Mouse (Mus musculus): ENCODE results near the gene Triobp.

The Triobp gene

DNA sequence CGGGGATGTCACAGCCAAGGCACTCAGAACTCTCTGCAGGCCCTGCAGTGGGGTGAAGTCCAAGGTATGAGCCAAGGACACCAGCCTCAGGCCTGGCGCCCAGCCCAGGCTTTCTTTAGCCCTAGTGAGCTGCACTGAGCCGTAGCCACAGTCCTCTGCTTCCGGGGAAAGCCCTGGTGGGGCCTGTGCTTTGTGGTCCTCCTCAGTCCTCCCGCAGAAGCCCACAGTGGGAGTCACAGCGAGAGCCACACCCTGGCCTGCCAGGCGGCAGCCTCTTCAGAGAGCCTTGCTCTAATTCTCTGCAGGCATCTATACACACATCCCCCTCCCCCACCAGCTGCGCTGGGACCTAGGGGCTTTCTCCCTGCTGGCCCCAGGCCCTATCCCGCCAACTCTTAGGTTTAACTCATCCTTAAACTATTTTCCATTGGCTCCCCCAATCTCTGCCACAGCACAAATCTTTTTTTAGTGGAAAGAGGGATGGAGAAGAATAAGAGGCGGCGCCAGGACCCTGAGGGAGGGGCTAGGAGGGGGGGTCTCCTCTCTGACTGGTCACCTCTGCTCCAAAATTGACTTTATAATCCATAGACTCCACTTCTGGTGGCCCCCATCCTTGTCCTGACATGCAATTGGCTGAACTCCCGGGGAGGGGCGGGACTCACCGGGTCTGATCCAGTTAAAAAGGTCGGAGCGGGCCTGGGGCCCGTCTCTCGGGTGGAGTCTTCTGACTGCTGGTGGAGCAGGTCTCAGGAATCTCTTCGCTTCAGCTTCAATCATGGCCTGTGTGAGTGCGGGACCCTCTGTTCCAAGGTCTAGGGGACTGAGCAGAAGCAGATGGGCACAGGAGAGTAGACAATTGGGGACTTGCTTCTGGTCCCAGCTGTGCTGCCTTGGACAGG lies 21.3 kb upstream of the Triobp start, which contains the start of gene Lgals1:
TSS of gene Lgals1 (plus strand) at position 705 of the 899 bp plus-strand sequence.
- peak; percentile 82 to 83 for DNase-seq

DNA sequence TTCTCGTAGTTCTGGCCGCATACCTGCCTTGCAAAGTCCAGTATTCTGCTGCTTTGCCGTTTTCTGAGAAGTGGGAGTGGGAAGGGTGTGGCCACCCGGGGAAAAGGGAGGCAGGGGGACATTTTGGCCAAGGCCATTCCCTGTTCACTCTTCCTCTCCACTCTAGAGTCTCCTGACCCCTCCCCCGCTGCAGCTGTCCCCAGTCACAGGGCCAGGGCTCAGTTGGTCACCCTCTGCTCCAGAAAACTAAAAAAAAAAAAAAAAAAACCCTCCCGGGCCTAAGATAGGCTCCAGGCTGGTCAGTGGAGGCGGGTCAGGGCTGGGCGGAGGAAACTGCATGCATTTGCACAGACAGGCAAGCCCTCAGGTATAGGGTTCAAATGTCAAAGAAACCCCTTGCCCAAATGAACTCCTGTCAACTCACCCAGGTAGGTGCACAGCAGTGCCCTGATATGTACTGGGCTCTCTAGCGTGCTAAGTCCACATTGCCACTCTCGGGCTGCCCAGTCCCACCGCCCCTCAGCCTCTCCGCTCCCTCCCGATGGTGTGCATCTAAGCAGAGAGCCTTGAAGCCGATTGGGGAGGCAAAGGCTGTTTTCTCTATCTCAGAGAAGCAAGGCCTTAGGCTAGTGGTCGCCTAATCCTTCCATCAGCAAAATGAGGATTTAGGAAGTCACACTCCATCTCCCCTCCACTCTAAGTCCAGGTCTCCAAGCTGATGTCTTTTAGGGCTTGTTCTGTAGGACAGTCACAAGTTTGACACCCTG lies 20.3 kb upstream of the Triobp start:
- DNase-seq = peak; percentile 55 to 66

DNA sequence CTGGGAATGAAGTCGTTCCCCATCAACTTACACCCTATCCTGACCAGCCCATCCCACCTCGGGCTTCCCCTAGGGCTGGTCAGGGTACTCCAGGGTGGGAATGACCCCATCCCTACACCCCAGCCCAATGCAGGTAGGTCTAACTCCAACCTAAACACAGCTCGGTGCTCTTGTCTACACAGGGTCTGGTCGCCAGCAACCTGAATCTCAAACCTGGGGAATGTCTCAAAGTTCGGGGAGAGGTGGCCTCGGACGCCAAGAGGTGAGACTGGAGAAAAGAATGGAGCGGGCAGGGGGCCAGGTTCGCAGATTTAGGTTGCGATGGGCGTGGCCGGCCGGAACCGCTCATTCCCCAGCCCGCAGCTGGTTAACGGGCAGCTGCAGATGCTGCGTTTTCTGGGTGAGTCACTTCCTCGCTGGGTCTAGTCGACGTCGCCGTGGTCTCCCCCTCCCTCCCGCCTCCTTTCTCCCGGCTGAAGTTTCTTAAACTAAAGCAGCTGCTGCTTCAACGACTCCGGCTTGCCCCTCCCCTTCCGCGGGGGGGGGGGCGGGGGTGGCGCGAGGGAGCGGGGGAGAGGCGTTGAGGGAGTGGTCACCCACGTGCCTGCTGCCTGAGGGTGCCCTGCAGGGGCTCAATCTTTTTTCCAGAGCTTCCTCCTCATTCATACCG lies 19.6 kb upstream of the Triobp start:
- no peak for DNase-seq

DNA sequence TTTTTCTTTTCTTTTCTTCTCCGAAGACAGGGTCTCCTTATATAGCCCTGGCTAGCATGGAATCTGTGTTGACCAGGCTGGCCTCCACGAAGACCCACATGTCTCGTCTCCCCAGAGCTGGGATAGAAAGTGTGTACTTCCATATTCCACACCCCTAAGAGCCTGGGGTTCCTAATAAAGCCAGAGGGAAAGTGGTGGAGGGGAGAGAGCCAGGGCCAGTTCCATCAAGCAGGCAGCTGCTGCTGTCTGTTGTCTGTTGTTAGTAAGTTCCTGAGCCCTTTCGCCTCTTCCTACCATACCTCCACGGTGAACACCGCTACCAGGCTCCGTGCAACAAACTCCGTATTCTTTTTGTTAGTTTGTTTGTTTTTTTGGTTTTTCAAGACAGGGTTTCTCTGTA lies 19.0 kb upstream of the Triobp start:
- no peak for DNase-seq

DNA sequence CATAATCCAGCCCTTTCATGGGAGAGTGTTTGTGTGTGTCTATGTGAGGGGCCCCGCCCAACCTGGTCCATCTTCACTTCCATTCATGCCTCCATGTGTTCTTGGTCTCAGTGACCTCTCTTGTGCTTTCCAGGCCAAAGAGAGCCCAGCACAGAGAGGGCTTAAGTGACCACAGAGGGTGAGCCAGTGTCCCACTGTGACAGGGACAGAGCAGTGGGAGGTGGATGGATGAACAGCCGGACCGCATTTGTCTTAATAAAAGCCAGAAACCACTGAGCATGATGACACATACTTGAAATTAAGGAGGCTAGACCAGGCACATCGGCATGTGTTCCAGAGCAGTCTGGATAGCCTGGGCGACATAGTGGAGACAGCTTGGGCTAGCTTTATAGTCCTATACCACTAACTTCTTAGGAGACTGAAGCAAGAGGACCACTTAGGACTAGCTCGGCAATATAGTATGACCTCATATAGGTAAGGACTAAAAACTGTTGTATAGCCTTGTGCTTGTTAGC lies 17.3 kb upstream of the Triobp start:
- no peak for DNase-seq

DNA sequence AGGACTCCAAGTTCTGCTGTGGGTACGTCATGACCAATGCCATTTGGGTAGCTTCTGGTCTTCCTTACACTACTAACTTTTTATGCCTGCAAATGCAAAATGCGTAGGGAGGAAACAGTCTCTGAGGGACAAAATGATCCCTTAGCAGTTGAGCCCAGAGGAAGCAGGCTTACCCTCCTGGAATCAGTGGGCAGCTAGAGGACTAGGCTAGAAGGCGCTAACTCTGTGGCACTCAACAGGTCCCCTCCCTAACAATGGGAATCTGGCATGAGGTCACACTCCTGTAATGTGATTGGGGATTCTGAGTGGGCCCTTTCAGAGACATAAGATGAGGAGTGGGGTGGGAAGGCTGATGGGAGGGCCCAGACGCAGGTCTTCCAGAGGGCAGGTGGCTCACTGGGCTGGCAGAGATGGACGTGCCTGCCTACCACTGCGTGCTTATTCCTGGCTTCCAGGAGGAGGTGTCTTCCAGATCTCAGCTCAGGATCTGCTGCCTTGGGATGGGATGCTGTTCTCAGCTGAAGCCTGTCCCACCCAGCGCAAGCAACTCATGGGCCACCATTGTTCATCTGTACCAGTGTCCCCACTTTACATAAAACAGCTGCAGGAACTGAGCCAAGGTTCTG lies 16.6 kb upstream of the Triobp start:
- no peak for DNase-seq

DNA sequence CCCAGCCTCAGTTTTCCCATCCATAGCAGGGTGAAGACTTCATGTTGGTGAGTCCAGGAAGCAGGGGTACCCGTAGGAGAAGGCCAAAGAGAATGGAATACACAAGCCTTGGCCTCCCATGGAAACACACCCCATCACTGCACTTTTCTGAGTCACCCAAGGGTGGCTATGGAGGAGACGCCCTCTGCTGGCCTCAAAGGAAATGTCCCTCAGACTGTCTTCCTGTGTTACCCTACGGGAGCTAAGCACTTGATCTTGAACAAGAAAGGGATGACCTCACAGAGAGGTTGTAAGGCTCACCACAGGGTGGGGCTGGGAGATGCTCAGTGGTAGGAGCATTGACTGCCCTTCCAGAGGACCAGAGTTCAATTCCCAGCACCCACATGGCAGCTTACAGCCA lies 15.9 kb upstream of the Triobp start:
- peak; percentile 52 to 53 for DNase-seq

DNA sequence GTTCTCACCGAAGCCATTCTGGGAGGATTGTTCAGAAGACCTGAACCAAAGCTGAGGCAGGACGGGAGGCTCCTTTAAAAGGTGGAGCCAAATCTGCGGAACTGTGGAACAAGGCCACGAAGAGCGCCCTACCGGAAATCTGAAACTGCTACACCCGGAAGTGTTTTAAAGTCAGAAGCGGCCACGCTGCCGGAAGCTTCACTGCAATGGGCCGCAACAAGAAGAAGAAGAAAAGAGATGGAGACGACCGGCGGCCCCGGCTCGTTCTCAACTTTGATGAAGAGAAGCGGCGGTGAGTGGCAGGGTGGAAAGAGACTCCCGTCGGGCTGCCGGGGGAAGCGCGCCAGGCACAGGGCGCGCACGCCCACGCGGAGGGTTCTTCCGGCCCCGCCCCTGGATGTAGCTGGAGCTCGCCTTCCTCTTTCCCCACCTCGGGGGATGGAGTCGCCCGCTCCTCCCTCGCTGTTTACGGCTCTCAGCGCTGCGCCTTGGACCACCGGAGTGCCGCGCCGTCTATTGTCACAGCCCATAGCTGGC lies 12.7 kb upstream of the Triobp start, which contains the start of gene Nol12:
TSS of gene Nol12 (plus strand) at position 150 of the 537 bp plus-strand sequence.
- peak; percentile 77 to 88 for DNase-seq

DNA sequence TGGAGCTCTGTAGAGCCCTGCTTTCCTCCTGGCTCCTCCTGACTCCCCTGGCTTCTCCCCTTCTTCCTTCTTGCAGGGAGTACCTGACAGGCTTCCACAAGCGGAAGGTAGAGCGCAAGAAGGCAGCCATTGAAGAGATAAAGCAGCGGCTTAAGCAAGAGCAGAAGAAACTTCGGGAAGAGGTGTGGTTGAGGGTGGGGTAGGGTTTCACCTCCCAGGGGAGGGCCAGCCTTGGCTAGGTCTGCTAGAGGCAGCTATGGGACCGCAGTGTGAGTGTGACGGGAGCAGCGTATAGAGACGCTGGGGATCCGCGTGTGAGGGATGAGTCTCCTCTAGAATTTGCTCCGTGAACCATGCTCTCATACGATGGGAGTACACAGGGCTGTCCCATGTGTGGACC lies 11.1 kb upstream of the Triobp start:
- no peak for DNase-seq

DNA sequence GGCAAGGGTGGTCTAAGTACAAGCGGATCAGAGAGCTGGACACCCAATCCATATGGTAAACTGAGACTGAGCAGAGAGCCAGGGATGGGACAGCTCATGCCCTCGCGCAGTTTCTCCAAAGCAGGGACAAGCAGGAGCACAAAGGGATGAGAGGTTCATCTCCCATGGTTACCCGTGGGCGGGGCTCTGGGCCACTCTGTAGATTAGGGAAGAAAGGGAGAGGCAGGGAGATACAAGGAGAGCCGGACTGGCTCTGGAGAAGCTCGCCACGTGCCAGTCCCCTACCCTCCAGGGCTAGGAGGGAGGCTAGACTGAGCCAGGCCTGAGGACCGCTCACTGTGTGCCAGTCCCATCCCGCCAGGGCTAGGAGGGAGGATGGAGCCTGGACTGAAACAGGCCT lies 10.2 kb upstream of the Triobp start:
- no peak for DNase-seq

DNA sequence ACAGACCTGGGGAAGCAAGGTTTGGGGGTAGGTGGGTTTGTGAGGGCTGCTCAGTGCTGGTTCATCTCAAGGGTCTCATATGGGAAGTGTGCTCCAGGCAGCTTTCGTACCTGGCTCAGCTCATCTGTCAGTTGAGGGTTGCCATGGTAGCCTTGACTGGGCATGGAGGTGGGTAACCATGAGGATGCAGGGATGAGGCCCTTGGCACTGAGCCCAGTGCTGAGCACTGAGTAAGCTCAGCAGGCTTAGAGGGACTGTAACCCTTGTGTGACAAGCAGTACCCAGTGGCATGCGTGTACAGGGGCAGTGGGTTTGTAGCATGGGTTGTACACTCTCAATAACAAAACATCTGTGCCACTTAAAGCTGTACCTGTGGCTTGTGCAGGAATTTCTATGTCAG lies 9.6 kb upstream of the Triobp start:
- no peak for DNase-seq

DNA sequence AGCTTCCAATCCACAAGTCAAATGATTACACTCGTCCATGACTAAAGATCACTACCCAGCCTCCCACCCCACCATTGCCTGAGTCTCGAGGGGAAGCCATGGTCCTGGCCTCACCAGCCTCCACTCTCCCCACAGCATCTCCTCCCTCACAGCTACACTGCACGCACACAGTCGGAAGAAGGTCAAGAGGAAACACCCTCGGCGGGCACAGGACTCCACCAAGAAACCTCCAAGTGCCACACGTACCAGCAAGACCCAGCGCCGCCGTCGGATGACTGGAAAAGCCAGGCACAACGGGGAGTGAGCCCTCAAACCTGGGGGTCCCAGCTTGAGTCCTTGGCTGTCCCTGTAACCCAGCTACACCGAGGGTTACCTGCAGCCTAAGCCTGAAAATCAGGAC lies 7.2 kb upstream of the Triobp start:
- DNase-seq = no peak

DNA sequence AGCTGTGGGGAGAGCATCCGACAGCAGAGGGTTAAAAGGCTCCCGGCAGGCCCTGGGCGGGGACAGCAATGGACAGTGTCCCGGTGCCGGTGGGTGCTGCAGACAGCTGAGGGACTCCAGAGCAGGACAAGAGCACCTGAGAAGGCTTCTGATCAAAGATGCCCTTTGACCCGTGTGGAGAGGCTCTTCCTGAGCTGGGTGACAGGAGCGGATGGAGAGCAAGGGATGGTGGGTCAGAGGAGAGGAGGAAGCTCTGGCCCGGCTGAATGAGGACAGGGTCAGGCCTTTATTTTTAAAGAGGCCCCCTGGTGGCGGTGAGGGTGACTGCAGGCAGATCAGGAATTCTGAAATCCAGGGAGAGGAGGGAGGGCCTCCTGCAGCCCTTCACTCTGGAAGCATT lies 4.9 kb upstream of the Triobp start:
- peak; percentile 88 to 91 for DNase-seq

DNA sequence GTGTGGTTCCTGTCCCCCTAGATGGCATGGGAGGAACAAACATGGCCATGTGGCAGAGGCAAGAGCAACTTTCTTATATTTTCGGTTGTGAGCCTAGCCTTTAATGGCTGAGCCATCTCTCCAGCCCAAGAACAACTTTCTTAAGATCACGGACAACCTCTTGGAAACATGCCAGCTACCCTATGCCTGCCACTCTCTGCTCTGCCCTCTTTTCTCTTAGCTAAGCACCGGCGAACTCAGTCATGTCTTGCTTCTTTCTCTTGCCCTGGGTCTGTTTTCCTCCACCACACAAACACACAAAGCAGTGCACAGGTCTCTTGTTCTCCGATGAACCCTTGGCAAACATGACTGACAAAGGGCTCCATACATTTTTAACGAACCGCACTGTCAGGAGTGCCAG lies 1.3 kb upstream of the Triobp start:
- no peak for DNase-seq

DNA sequence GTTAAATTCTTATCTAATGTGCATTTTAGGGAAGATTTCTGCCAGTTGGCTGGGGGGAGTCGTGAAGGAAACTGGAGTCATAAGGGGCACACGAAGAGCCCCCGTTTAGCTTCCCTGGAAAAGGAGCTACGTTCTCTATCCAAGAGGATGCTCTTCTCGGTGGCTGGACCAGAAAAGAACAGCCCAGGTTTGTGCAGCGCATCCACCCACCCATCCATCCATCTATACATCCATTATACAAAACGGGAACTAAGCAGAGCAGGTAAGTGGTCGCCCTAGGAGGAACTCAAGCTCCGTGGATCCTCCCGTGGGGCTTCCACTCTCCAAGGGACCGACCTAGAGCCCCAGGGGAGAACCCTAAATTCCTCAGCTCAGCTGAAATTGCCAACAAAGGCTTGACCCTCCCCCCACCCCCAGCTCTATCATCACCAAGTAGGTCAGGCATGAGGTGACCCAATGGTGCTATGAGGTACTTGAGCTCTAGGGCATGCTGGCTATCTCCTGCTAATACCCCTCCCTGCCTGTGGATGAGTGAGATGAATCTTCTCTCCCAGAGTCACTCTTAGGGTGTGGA lies 715 bp downstream of the Triobp start:
- no peak for DNase-seq

DNA sequence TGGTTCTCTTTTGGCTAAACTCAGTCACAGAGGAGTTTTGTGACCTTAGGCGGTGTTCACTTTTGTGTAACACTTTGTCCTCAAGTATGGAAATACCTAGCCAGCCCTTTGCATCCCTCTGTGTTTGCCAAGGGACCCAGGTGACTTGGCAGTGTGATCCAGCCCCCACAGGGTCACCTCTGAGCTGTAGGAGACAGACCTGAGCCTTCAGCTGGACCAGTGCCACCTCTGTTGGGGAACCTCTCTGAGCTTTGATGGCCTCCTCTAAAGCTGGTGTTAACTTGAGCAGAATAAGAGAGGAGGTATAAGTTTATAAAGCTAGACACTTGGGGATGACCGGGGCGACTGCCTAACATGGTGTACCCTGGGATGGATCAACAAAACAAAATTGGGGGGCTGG lies 1.4 kb downstream of the Triobp start:
- DNase-seq = peak; percentile 39 to 48

DNA sequence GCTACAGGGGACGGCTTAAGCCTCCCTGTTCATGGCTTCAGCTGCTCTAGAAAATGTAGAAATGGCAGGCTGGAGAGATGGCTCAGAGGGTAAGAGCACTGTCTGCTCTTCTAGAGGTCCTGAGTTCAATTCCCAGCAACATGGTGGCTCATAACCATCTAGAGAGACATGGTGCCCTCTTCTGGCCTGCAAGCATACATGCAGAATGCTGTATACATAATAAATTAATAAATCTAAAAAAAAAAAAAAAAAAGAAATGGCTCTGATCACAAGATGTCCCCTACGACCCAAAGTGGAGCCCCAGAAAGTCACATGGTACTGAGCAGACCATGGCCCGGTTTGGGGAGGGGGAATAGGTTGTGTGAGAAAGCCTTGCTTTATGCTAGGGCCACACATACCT lies 8.1 kb downstream of the Triobp start:
- DNase-seq = no peak

DNA sequence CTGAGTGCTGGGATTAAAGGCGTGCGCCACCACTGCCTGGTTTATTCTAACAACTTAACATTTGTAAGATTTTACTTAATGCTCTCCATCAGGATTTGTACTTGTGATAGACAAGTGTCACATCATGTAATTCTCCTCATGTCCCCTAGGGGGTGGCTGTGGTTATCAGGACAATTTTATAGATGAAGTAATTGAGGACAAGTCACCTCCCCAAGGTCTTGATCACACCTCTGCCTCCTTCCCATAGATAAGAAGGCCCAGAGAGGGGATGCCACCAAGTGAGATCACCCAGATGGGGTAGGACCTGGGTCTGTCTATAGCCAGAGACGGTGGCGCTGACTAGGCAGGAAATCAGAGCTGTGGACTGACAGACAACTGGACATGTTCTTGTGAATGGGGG lies 8.8 kb downstream of the Triobp start:
- peak; percentile 48 to 50 for DNase-seq

DNA sequence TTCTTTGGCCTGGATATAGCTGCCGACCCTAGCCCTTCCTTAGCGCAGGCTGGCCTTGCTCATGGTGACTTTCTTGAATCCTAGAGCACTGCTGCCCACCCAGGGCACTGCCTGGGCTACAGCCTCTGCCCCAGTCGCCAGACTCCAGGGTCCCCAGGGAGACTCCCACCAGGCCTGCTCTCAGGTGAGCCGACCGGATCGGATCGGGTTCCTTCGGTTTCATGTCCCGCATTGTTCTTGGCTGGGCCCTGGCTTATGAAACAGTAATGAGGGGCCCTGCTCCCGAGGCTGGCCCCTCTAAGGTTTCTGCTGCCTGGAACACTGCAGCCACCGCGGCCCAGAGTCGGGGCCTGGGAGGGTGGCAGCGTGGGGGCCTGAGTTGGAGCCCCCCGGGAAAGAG lies 9.5 kb downstream of the Triobp start:
- no peak for DNase-seq

DNA sequence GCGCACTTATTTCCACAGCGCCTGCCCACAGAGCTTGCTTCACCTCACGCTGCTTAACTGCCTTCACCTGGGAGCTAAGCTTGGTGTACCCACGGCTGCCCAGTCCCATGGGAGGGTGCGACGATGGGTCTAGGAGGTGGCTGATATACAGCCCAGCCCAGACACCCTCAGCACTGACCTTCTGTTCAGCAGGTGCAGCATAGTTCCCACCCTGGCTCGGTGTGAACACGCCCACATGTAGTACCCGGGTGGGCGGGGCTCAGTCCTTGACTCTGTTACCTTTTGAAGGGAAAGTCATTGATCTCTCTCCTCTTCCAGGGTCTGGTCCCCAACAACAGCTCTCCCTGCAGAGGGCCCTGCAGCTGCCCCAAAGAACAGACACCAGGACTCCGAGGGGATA lies 12.0 kb downstream of the Triobp start:
- DNase-seq = no peak

DNA sequence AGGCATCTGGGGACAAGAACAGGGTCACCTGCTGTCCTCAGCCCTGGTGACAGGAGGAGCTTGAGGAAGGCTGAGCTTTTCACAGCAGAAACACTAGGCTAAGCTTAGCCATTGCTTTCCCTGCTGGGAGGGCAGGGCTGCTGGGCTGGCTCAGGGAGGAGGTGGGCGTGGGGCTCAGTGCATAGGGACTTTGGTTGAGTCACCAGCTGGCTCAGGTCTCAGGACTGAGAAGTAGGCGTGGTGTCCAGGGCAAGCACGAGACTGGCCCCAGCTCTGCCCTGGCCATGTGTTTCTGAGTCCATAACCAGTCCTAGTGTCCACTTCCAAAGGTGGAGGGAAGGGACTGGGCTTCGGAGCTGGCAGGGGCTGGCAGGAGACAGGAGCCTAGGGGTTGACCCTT lies 12.6 kb downstream of the Triobp start:
- no peak for DNase-seq

DNA sequence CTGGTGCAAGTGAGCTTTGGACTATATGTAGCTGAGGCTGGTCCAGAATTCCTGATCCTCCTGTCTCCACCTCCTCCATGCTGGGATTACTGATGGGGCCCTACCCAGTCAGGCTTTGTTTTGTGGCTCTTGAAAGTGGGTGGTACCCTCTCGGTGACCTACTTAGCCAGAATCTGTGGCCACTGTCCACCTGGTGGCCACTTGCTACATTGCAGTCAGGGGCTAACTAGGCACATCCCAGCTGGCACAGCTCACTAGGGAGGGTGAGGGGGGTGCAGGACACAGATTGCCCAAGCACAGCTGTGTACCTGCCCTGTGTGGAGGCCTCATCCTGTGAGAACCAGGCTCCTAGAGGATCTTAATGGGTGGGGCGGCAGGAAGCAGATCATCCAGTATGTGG lies 15.4 kb downstream of the Triobp start:
- DNase-seq = peak; percentile 84 to 87
